Mouse (Mus musculus) ES-Bruce4 (cell line): Measurements from ENCODE around the gene Vmn2r49. TPM values are rescaled to one million over a fixed set of nuclear protein-coding genes. Genes with fewer than 3 reads are reported as not detected.
"Not testable (repeated sequence)": the region's sequence is repeated elsewhere in the genome, so short reads cannot be mapped to it uniquely, and the experiment has no call there.

ENCODE experiments used
- H3K27ac ChIP-seq: 2 replicates; pipeline ENCODE4 v1.5.1; 2012; ENCODE audit warnings: low read length, inconsistent platforms; ENCODE audit not compliant: insufficient read depth
- H3K27me3 ChIP-seq: 2 replicates; pipeline ENCODE4 v1.6.1; 2012; ENCODE audit warnings: mild to moderate bottlenecking, low read length, inconsistent platforms; ENCODE audit not compliant: control insufficient read depth, poor library complexity, insufficient read depth, severe bottlenecking
- H3K36me3 ChIP-seq: 2 replicates; pipeline ENCODE4 v1.6.1; 2012; ENCODE audit warnings: inconsistent platforms, mild to moderate bottlenecking, low read length, moderate library complexity; ENCODE audit not compliant: control insufficient read depth, poor library complexity, insufficient read depth, severe bottlenecking
- H3K4me1 ChIP-seq: one replicate; pipeline ENCODE4 v1.8.1; 2011; ENCODE audit warnings: low read length; ENCODE audit not compliant: control insufficient read depth, insufficient read depth
- H3K4me3 ChIP-seq: 2 replicates; pipeline ENCODE4 v1.5.1; 2011; ENCODE audit warnings: low read depth, mild to moderate bottlenecking, low read length
- H3K9ac ChIP-seq: 2 replicates; pipeline ENCODE4 v1.6.1; 2012; ENCODE audit warnings: low read depth, mild to moderate bottlenecking, inconsistent platforms; ENCODE audit not compliant: poor library complexity, severe bottlenecking
- H3K9me3 ChIP-seq: replicated peaks from 2 replicates; pipeline ENCODE4 v1.6.1; 2012; ENCODE audit warnings: mild to moderate bottlenecking, low read length, inconsistent platforms; ENCODE audit not compliant: control insufficient read depth, poor library complexity, insufficient read depth, severe bottlenecking
- polyA plus RNA-seq: library from polyadenylated mRNA; stranded (reverse); fragments of >200 nt; gene quantifications from 2 replicates; pipeline ENCODE4 v1.2.4, GENCODE M21; 2011; ENCODE audit warnings: low read depth; ENCODE audit not compliant: missing spikeins, insufficient read depth, insufficient read length

The Vmn2r49 gene
- not detected in 2 replicates for polyA plus RNA-seq

- not testable (repeated sequence) for H3K27me3 ChIP-seq
Observed at GRCm38 (mm10) chr7:9992157-9992556, at the start of gene Vmn2r49. TSS of gene Vmn2r49 (minus strand) at chr7:9992257.

GRCm38 (mm10) chr7:9953485-9953884 lies 38.6 kb downstream of the Vmn2r49 start, which contains the start of gene Vmn2r48:
TSS of gene Vmn2r48 (minus strand) at chr7:9953585.
- not testable (repeated sequence) for H3K9ac ChIP-seq, H3K4me3 ChIP-seq, H3K4me1 ChIP-seq, H3K27ac ChIP-seq, H3K36me3 ChIP-seq, H3K27me3 ChIP-seq, H3K9me3 ChIP-seq

More at GRCm38 (mm10) chr7:9992157-9992556, at the start of gene Vmn2r49:
- not testable (repeated sequence) for H3K9me3 ChIP-seq, H3K4me3 ChIP-seq, H3K4me1 ChIP-seq, H3K27ac ChIP-seq, H3K36me3 ChIP-seq, H3K9ac ChIP-seq

Other genes with a start within 250 kb of the Vmn2r49 start
- gene Vmn2r46, start 221.7 kb downstream of the Vmn2r49 start, polyA plus RNA-seq: not detected in 2 replicates
- gene Vmn2r47, start 150.9 kb downstream of the Vmn2r49 start, polyA plus RNA-seq: not detected in 2 replicates
- gene Vmn2r48, start 38.7 kb downstream of the Vmn2r49 start, polyA plus RNA-seq: not detected in 2 replicates
- gene Vmn2r50, start 61.0 kb upstream of the Vmn2r49 start, polyA plus RNA-seq: not detected in 2 replicates
- not detected in 2 replicates for gene Vmn2r51, start 113.5 kb upstream of the Vmn2r49 start, polyA plus RNA-seq
- gene Vmn2r52, start 184.3 kb upstream of the Vmn2r49 start, polyA plus RNA-seq: 0.07 and 0.11 TPM in 2 replicates